Mouse (Mus musculus) thymus, postnatal 14 days (tissue): Measurements from ENCODE around the gene Rbp2.
A peak's percentile ranks its signal among the peaks of the same experiment; 100 is the strongest.

Experiments
- DNase-seq: peaks from one replicate; pipeline ENCODE4 v3.0.0; 2021

The Rbp2 gene

GRCm38 (mm10) chr9:98524786-98525542 lies 39.0 kb downstream of the Rbp2 start:
- no peak for DNase-seq

GRCm38 (mm10) chr9:98525543-98525924 lies 39.6 kb downstream of the Rbp2 start:
- DNase-seq: no peak

GRCm38 (mm10) chr9:98527226-98527625 lies 41.3 kb downstream of the Rbp2 start:
- DNase-seq: no peak

- DNase-seq: no peak
Measured at GRCm38 (mm10) chr9:98529776-98530175, 43.9 kb downstream of the Rbp2 start.

GRCm38 (mm10) chr9:98530999-98531398 lies 45.1 kb downstream of the Rbp2 start:
- no peak for DNase-seq

GRCm38 (mm10) chr9:98534675-98535280 lies 48.9 kb downstream of the Rbp2 start:
- DNase-seq: no peak

- DNase-seq: no peak
Measured at GRCm38 (mm10) chr9:98535763-98536162, 49.8 kb downstream of the Rbp2 start.

- no peak for DNase-seq
Measured at GRCm38 (mm10) chr9:98538017-98538712, 52.2 kb downstream of the Rbp2 start.

GRCm38 (mm10) chr9:98538713-98539360 lies 52.9 kb downstream of the Rbp2 start:
- peak; percentile 54 for DNase-seq

- no peak for DNase-seq
Measured at GRCm38 (mm10) chr9:98544042-98544441, 58.1 kb downstream of the Rbp2 start.
